Mouse (Mus musculus) thymus, adult 2 months (tissue): ENCODE results near the gene Vamp1.

Experiments
- CTCF ChIP-seq: fragments of 200-500 bp; IDR thresholded peaks from 2 replicates; pipeline ENCODE4 v1.5.1; 2012; ENCODE audit warnings: mild to moderate bottlenecking, control low read depth, low read length, moderate library complexity, borderline replicate concordance; ENCODE audit not compliant: control insufficient read depth, poor library complexity, insufficient read depth; ENCODE audit errors: extremely low read depth
- POLR2A ChIP-seq: fragments of 200-500 bp; IDR thresholded peaks from 2 replicates; pipeline ENCODE4 v1.6.1; 2012; ENCODE audit warnings: mild to moderate bottlenecking, low read length, control low read depth, moderate library complexity; ENCODE audit not compliant: control insufficient read depth, poor library complexity, insufficient read depth; ENCODE audit errors: extremely low read depth

GRCm38 (mm10) chr6:125168086-125168485 is 47.3 kb upstream of the Vamp1 start:
- no peak for TF ChIP-seq CTCF
- no peak for TF ChIP-seq POLR2A
